Mouse (Mus musculus): ENCODE data around the gene Olfr1441. TPM values are rescaled to one million over a fixed set of nuclear protein-coding genes. Genes with fewer than 3 reads are reported as not detected.

The Olfr1441 gene
- not detected for total RNA-seq (2023)

DNA sequence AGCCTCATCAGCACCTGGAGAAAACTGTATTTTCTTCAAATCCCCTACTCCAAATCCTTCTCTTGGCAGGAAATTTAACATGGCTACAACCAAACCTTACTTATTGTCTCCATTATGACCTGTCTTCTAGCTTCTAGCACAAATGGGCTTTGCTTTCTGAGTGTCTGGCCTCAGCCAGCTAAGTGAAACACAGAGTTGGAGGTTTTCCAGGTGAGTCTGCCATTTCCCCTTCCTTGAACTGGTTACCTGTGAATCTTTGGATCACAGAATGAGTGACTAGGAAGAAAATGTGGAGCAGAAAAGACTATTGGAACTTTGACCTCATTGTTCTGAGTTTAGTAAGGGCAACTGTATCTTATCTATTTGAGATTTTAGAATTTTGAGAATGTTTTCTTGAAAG lies at the start of gene Olfr1441:
TSS of gene Olfr1441 (plus strand) at position 73 of the 400 bp plus-strand sequence.

DNA sequence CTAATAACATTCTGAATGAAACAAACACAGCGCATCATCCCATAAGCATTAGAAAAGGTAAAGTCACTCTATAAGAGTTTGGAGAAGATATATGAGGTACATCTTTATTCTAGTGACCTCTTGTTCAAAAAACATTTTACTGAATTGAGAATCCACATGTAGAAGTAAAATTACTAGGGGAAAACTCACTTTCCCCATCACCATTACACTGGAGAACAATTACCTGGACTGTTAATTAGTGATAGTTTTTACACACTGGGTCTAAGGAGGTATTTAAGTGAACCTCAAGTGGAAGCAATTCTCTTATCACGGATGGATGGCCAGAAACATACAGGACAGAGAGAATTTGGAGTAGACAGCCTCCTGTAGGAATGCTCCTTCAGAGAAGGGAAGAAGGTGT lies 30.3 kb upstream of the Olfr1441 start, which contains the start of gene Olfr1440:
TSS of gene Olfr1440 (plus strand) at position 301 of the 400 bp plus-strand sequence.

DNA sequence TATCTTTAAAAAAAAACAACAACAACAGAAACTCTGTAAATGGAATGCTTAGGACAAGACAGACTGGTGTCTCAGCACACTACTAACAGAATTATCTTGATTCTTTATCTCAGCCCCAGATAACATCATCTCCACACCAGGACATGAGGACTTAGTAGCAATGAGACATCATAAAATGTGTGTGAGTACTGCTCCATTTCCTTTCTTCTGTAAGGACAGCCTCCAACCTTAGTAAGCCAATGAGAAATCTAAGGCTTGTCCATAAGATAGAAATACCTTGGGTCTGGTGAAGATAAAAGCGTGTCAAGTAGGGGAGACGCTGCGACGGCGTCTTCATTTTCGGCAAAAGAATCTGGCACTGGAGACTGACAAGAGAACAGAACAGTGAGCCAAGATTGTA lies 10.4 kb downstream of the Olfr1441 start, which contains the start of gene Pfpl:
TSS of gene Pfpl (plus strand) at position 301 of the 400 bp plus-strand sequence.

DNA sequence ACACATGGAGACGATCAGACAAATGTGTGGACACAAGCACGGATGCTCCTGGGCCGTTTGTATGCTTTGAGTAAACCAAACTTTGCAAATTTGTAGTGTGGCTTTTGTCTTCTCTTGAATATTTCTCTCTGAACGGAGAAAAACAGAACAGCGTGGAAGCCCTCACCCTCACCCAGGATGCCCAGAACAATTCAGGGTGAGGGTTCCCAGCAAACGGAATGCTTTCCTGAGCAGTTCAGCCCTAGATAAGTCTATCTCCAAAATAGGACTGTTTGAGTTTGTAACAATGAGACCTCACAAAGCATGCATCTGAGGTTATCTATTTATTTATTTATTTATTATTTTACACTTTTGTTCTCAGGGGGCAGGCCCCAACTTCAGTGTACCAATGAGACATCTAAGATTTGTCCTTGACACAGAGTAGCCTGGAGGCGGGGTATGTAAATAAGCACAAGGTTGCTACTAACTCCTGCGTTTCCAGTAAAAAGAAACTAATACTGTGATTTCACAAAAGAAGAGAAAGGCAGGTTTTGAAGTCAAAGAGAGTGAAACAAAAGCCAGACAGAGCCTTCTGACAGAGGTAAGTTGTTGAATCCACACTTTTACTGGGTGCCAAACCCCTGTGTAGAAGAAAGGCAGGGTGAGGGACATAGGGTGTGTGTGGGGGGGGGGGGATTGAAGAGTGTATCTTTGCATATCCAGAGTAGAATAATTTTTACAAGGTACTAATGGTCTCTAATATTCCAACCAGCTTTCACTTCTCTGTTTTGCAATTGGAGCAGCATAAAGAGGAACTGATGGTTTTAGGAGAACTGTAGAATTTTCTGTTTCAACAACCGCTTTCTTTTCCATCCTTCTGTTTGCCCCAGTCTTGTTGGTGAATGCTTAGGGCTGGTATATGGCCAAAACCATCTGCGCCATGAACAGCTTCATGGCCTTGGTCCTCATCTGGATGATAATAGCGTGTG lies 43.3 kb downstream of the Olfr1441 start, which contains the start of gene Mpeg1:
TSS of gene Mpeg1 (plus strand) at position 498 of the 968 bp plus-strand sequence.

Other genes with a start within 250 kb of the Olfr1441 start
- not detected for gene Olfr1555-ps1, start 247.3 kb upstream of the Olfr1441 start, total RNA-seq (2023)
- gene Olfr1431, start 216.8 kb upstream of the Olfr1441 start, total RNA-seq (2023): not detected
- gene Olfr1432, start 184.8 kb upstream of the Olfr1441 start, total RNA-seq (2023): not detected
- not detected for gene Olfr262, start 175.8 kb upstream of the Olfr1441 start, total RNA-seq (2023)
- not detected for gene Olfr235, start 156.4 kb upstream of the Olfr1441 start, total RNA-seq (2023)
- gene Olfr1434, start 137.6 kb upstream of the Olfr1441 start, total RNA-seq (2023): not detected
- not detected for gene Olfr1436, start 118.3 kb upstream of the Olfr1441 start, total RNA-seq (2023)
- not detected for gene Olfr1437, start 92.3 kb upstream of the Olfr1441 start, total RNA-seq (2023)
- not detected for gene Olfr1438-ps1, start 81.5 kb upstream of the Olfr1441 start, total RNA-seq (2023)
- not detected for gene Olfr1440, start 30.2 kb upstream of the Olfr1441 start, total RNA-seq (2023)
- gene Pfpl, start 10.5 kb downstream of the Olfr1441 start, total RNA-seq (2023): not detected
- 1,000 to 10,000 TPM; 1,721 to 1,841 TPM for gene Mpeg1, start 43.3 kb downstream of the Olfr1441 start, total RNA-seq (2023)
- 10 to 100 TPM; 11.3 to 12.3 TPM for gene Dtx4, start 84.0 kb downstream of the Olfr1441 start, total RNA-seq (2023)
- gene Fam111a, start 128.3 kb downstream of the Olfr1441 start, total RNA-seq (2023): 100 to 1,000 TPM; 104 to 119 TPM
- gene Gm4952, start 182.5 kb downstream of the Olfr1441 start, total RNA-seq (2023): not detected
- not detected for gene Glyat, start 215.9 kb downstream of the Olfr1441 start, total RNA-seq (2023)